Comparison of ENCODE assay signal across 28 mouse cellular contexts in the genomic region with DNA sequence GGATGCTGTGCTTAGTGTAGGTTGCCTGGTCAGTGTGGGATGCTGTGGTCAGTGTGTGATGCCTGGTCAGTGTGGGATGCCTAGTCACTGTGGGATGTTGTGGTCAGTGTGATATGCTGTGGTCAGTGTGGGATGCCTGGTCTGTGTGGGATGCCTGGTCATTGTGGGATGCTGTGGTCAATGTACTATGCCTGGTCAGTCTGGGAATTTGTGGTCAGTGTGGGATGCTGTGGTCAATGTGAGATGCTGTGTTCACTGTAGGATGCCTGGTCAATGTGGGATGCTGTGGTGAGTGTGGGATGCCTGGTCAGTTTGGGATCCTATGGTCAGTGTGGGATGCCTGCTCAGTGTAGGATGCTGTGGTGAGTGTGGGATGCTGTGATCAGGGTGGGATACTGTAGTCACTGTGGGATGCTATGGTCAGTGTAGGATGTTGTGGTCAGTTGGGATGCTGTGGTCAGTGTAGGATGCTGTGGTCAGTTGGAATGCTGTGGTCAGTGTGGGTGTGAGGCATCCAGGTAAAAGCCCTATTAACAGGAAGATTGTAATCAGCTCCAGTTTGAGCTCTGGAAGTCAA. TPM values are rescaled to one million over a fixed set of nuclear protein-coding genes. Genes with fewer than 3 reads are reported as not detected.
A peak's percentile ranks its signal among the peaks of the same experiment; 100 is the strongest.
DNase-seq lines count a peak whose midpoint lies in the region; ATAC-seq and TF ChIP-seq lines count a peak whose summit lies in the region.
"Had no signal": no experiment of that assay in that cellular context is flagged by ENCODE, and none has a peak within 500 bp of the region (broad histone marks: within the 10 kb centered on the region; RNA-seq: fewer than 3 reads in every experiment).

No protein-coding gene starts in this region.

- no peak for TF ChIP-seq CTCF in lung, adult 2 months (IDR thresholded peaks at IDR 0.05; ENCODE audit: insufficient read depth, low read length)

- ATAC-seq in lung, embryonic 15.5 days (ENCODE audit: borderline replicate concordance, extremely low read depth, low FRiP score, low TSS enrichment), result 0 out of 2 replicates have a peak, but pooled peaks have one; percentile 39
- ATAC-seq: forebrain, postnatal 0 days; hindbrain, postnatal 0 days; intestine, embryonic 15.5 days had no signal

- H3K9ac ChIP-seq in lung, embryonic 15.5 days, result no peak overlapping the region
- H3K9ac ChIP-seq: forebrain, embryonic 12.5 days; forebrain, postnatal 0 days; hindbrain, embryonic 12.5 days; intestine, embryonic 15.5 days; limb, embryonic 13.5 days; liver, embryonic 13.5 days; midbrain, embryonic 12.5 days had no signal

- no peaks in the 10 kb centered on the region for H3K9me3 ChIP-seq in lung, embryonic 15.5 days
- H3K9me3 ChIP-seq in forebrain, embryonic 10.5 days, result no peaks in the 10 kb centered on the region
- H3K9me3 ChIP-seq: forebrain, embryonic 12.5 days; hindbrain, embryonic 12.5 days; intestine, embryonic 15.5 days; limb, embryonic 13.5 days; liver, embryonic 13.5 days; midbrain, embryonic 12.5 days had no signal

- DNase-seq in heart, adult 11 months, result peak; percentile 57
- DNase-seq in heart, postnatal 4 days, result no peak
- DNase-seq in lung, adult 2 months, result no peak
- peak; percentile 80 for DNase-seq in 3T3-L1 (ENCODE audit: low read depth, low spot score)
- peak; percentile 40 for DNase-seq in Muller cell, postnatal 12 days (ENCODE audit: inconsistent ontology term)
- DNase-seq in forebrain, embryonic 10.5 days (ENCODE audit: extremely low spot score, low spot score), result no peak
- DNase-seq in c-Kit-positive CD71-positive TER-119-positive erythroid progenitor cells, embryonic 14.5 days (ENCODE audit: low spot score), result no peak
- DNase-seq: adrenal gland, adult 8-10 months; cerebellum, adult 11-12 months; cerebellum, postnatal 10 days; forebrain, postnatal 0 days; heart, postnatal 10 days; kidney, adult 2 months; kidney, postnatal 36 days; liver, embryonic 13.5 days; lung, adult 18-20 months; lung, postnatal 14 days; right cerebral cortex, postnatal 25 days; thymus, adult 2 months; thymus, postnatal 36 days had no signal

- no peak overlapping the region for H3K27ac ChIP-seq in lung, embryonic 15.5 days
- no peak overlapping the region for H3K27ac ChIP-seq in forebrain, embryonic 10.5 days
- H3K27ac ChIP-seq: forebrain, embryonic 12.5 days; hindbrain, embryonic 12.5 days; hindbrain, postnatal 0 days; intestine, embryonic 15.5 days; layer of hippocampus, adult 2 months; limb, embryonic 13.5 days; liver, embryonic 13.5 days; midbrain, embryonic 12.5 days had no signal

- no peaks in the 10 kb centered on the region for H3K4me1 ChIP-seq in lung, embryonic 15.5 days
- H3K4me1 ChIP-seq in lung, adult 2 months (ENCODE audit: control insufficient read depth, insufficient read depth, low read length), result no peaks in the 10 kb centered on the region
- no peaks in the 10 kb centered on the region for H3K4me1 ChIP-seq in forebrain, embryonic 10.5 days
- H3K4me1 ChIP-seq: forebrain, embryonic 12.5 days; hindbrain, embryonic 12.5 days; limb, embryonic 13.5 days; liver, embryonic 13.5 days; midbrain, embryonic 12.5 days had no signal

- H3K27me3 ChIP-seq in lung, embryonic 15.5 days, result no peaks in the 10 kb centered on the region
- H3K27me3 ChIP-seq in forebrain, embryonic 10.5 days (ENCODE audit: poor library complexity, severe bottlenecking), result no peaks in the 10 kb centered on the region
- H3K27me3 ChIP-seq: forebrain, embryonic 12.5 days; hindbrain, embryonic 12.5 days; intestine, embryonic 15.5 days; limb, embryonic 13.5 days; liver, embryonic 13.5 days; midbrain, embryonic 12.5 days had no signal

- H3K4me3 ChIP-seq in lung, embryonic 15.5 days, result no peak overlapping the region
- no peak overlapping the region for H3K4me3 ChIP-seq in lung, adult 2 months (replicated peaks; ENCODE audit: extremely low read depth, low read depth, low read length)
- no peak overlapping the region for H3K4me3 ChIP-seq in forebrain, embryonic 10.5 days
- H3K4me3 ChIP-seq: forebrain, embryonic 12.5 days; hindbrain, embryonic 12.5 days; intestine, embryonic 15.5 days; layer of hippocampus, adult 2 months; limb, embryonic 13.5 days; liver, embryonic 13.5 days; midbrain, embryonic 12.5 days had no signal

- H3K4me2 ChIP-seq in lung, embryonic 15.5 days, result no peak overlapping the region
- H3K4me2 ChIP-seq: forebrain, embryonic 12.5 days; hindbrain, embryonic 12.5 days; intestine, embryonic 15.5 days; limb, embryonic 13.5 days; liver, embryonic 13.5 days; midbrain, embryonic 12.5 days had no signal

- H3K36me3 ChIP-seq in lung, embryonic 15.5 days, result no peaks in the 10 kb centered on the region
- no peaks in the 10 kb centered on the region for H3K36me3 ChIP-seq in forebrain, embryonic 10.5 days (replicated peaks)
- H3K36me3 ChIP-seq: forebrain, embryonic 12.5 days; hindbrain, embryonic 12.5 days; intestine, embryonic 15.5 days; limb, embryonic 13.5 days; liver, embryonic 13.5 days; midbrain, embryonic 12.5 days had no signal

- TF ChIP-seq POLR2A in lung, adult 2 months (IDR thresholded peaks at IDR 0.05; ENCODE audit: borderline replicate concordance, extremely low read depth, low read depth, low read length), result no peak

RNA-seq across cellular contexts. Expression of a gene that starts 27.6 kb away (rescaled TPM):
- total RNA-seq in heart, postnatal 4 days (2021), result 1 to 10 TPM; 2.1 to 2.2 TPM
- 6.1 and 7.2 TPM in 2 replicates for polyA plus RNA-seq in lung, embryonic 15.5 days (2015; fragmentation: Nextera tagmentation; extraction: Ambion mirVana)
- polyA plus RNA-seq in lung, adult 2 months (2012; rRNA removed), result 0.88 and 1.6 TPM in 2 replicates
- polyA plus RNA-seq in forebrain, embryonic 10.5 days (2016; fragmentation: Nextera tagmentation; extraction: Ambion mirVana), result 3.2 and 3.5 TPM in 2 replicates

Comparison
In these comparisons a context has a peak if more than half of its experiments do, and no peak if none do; other contexts are left out.
1. DNase-seq: peak in heart, adult 11 months (single experiment), 3T3-L1 (single experiment) and Muller cell, postnatal 12 days (single experiment); none in heart, postnatal 4 days (single experiment), lung, adult 2 months (single experiment), forebrain, embryonic 10.5 days (single experiment) and c-Kit-positive CD71-positive TER-119-positive erythroid progenitor cells, embryonic 14.5 days (single experiment).